Mouse (Mus musculus): Measurements from ENCODE around the gene Tmem246. TPM values are rescaled to one million over a fixed set of nuclear protein-coding genes. Genes with fewer than 3 reads are reported as not detected.
A peak's percentile ranks its signal among the peaks of the same experiment; 100 is the strongest.
"Not testable (repeated sequence)": the region's sequence is repeated elsewhere in the genome, so short reads cannot be mapped to it uniquely, and the experiment has no call there.

Tmem246 gene
- 118 and 128 TPM in 2 replicates for polyA plus RNA-seq (2015; fragmentation: Nextera tagmentation; extraction: Ambion mirVana)

DNA sequence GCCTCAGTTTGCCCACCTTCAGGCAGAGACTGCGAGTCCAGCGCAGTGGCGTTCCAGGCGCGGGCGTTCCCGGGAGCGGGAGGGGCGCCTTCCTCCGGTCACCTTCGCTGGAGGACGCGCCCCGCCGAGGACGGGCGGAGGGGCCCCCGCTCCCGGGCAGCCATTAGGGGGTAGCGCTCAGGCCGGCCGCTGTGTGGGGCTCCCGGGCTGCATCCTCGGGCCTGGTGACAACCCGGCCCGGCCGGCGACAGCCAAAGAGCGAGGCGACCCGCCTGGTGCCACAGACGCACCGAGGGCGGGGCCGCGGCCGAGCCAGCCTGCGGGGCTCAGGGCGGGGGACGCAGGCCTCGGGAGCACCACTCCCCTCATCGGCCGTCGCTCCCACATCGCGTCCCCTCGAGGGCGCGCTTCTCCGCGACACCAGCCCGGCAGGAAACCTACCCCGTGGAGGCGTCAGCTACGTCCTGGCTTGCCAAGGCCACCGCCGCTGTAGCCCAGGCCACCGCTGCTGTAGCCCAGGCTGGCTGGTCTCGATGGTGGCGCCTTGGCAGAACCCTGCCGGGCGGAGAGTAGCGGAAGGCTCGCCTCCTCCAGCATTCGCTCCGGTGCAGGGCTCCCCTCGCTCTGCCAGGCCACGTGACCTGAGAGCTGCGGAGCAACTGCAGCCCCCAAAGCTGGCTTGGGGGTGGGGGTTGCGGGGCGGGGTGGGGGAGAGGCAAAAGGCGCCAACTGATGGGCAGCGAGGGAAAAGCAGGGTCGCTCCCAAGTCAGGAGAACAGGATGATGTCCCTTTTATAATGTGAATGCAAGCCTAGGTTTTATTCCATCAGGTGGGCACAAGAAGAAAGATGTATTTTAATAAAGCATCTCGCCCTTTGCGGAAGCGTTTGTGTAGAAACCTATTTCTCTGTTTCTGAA lies at the start of gene Tmem246:
TSS of gene Tmem246 (minus strand) at position 694 of the 918 bp plus-strand sequence.
- no peaks in the 10 kb centered on the region for H3K9me3 ChIP-seq
- no peaks in the 10 kb centered on the region for H3K36me3 ChIP-seq
- no peaks in the 10 kb centered on the region for H3K27me3 ChIP-seq
- H3K4me2 ChIP-seq: peak within 1 kb of the TSS; percentile 76
- under 1% methylated on average over 65 of the region's 77 CpGs for WGBS
- ATAC-seq (ENCODE audit: low FRiP score, low read depth): peak; percentile 94
- peak within 1 kb of the TSS; percentile 94 for H3K27ac ChIP-seq (replicated peaks)
- H3K9ac ChIP-seq: peak within 1 kb of the TSS; percentile 73
- H3K4me3 ChIP-seq: peak within 1 kb of the TSS; percentile 66
- H3K4me1 ChIP-seq (replicated peaks): peaks cover 14% of the 10 kb centered on the region

GRCm38 (mm10) chr4:49639913-49640312 lies 42.2 kb upstream of the Tmem246 start:
- no peaks in the 10 kb centered on the region for H3K27me3 ChIP-seq
- no peaks in the 10 kb centered on the region for H3K9me3 ChIP-seq
- H3K27ac ChIP-seq (replicated peaks): no peak overlapping the region
- no peak overlapping the region for H3K4me2 ChIP-seq
- peaks cover 70% of the 10 kb centered on the region for H3K36me3 ChIP-seq
- 71% methylated on average over 2 of the region's 2 CpGs for WGBS
- H3K4me1 ChIP-seq (replicated peaks): peaks cover 2% of the 10 kb centered on the region; the same call in 1 of the 2 replicates
- H3K4me3 ChIP-seq: no peak overlapping the region
- no peak for ATAC-seq (ENCODE audit: low FRiP score, low read depth)
- H3K9ac ChIP-seq: no peak overlapping the region

- no peak overlapping the region for H3K9ac ChIP-seq
- no peaks in the 10 kb centered on the region for H3K9me3 ChIP-seq
- 88% methylated on average over 11 of the region's 11 CpGs for WGBS
- no peak overlapping the region for H3K4me3 ChIP-seq
- no peak overlapping the region for H3K4me2 ChIP-seq
- H3K4me1 ChIP-seq (replicated peaks): peaks cover 23% of the 10 kb centered on the region
- no peak overlapping the region for H3K27ac ChIP-seq (replicated peaks)
- ATAC-seq (ENCODE audit: low FRiP score, low read depth): no peak
- peaks cover 64% of the 10 kb centered on the region for H3K36me3 ChIP-seq
- H3K27me3 ChIP-seq: no peaks in the 10 kb centered on the region
Observed at GRCm38 (mm10) chr4:49637821-49638220, 40.1 kb upstream of the Tmem246 start.

DNA sequence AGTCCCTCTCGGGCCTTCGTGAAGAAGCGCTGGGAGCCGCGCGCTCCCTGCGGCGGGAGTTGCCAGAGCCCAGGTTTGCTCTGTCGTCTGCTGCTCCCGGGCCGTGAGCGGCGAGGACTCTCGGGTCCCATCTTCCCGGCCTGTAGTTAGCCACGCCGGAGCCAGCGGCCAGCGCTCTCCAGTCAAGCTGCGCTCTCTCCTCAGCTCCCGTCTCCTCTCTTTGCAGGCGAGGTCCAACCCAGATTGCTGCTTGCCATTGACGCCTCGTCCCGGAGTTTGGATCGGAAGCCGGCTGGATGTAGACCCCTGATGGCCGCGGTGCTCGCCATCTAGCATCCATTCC lies 34.4 kb upstream of the Tmem246 start:
- WGBS: under 1% methylated on average over 30 of the region's 30 CpGs

DNA sequence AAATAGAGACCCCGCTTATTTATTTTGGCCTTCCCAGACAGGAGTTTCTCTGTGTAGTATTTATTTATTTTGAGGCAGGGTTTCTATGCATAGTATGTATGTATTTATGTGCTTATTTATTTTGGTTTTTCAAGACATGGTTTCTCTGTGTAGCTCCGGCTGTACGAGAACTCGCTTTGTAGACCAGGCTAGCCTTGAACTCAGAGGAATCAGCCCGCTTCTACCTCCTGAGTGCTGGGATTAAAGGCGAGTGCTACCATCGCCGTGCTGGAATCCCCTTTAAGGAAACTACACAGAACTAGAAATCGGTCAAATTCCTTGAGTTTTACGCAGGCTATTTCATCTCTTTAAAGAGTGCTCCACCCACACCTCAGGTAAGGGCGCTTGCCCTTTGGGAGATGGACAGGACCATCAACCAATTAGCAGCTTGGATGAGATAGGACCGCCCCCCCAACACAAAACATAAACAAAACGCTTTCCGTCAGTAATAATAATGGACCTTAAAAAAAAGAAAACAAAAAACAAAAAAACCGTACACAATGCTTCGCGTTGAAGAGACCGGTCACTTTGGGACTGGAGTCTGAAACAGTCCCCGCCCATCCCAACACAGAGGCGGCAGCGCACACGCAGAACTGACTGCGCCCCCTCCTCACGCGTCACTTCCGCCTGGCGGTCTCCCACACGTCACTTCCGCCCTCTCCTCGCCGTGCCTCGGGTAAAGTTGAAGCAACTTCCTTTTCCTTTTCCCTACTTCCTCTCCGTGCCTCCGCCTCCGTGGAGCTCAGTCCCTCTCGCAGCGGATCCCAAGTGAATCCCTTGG lies 33.9 kb upstream of the Tmem246 start, which contains the start of gene Rnf20:
TSS of gene Rnf20 (plus strand) at position 688 of the 820 bp plus-strand sequence.
- Histone ChIP-seq H3K4me2 (peak within 1 kb of the TSS; percentile 87), H3K36me3 (peaks cover 22% of the 10 kb centered on the region; the same call in 1 of the 2 replicates), H3K27ac (replicated peaks) (peak within 1 kb of the TSS; percentile 89), H3K9ac (peak within 1 kb of the TSS; percentile 80), H3K27me3 (no peaks in the 10 kb centered on the region), H3K4me3 (peak within 1 kb of the TSS; percentile 90), H3K4me1 (replicated peaks) (peaks cover 27% of the 10 kb centered on the region), H3K9me3 (no peaks in the 10 kb centered on the region)
- peak; percentile 97 for ATAC-seq (ENCODE audit: low FRiP score, low read depth)
- WGBS: 3% methylated on average over 37 of the region's 37 CpGs

More for the DNA sequence above, 34.4 kb upstream of the Tmem246 start:
- Histone ChIP-seq H3K36me3 (peaks cover 26% of the 10 kb centered on the region), H3K27ac (replicated peaks) (peak overlapping the region; percentile 89), H3K27me3 (no peaks in the 10 kb centered on the region), H3K4me1 (replicated peaks) (peaks cover 27% of the 10 kb centered on the region), H3K9ac (peak overlapping the region; percentile 80), H3K9me3 (no peaks in the 10 kb centered on the region), H3K4me2 (peak overlapping the region; percentile 87), H3K4me3 (peak overlapping the region; percentile 90)
- ATAC-seq (ENCODE audit: low FRiP score, low read depth): no peak

DNA sequence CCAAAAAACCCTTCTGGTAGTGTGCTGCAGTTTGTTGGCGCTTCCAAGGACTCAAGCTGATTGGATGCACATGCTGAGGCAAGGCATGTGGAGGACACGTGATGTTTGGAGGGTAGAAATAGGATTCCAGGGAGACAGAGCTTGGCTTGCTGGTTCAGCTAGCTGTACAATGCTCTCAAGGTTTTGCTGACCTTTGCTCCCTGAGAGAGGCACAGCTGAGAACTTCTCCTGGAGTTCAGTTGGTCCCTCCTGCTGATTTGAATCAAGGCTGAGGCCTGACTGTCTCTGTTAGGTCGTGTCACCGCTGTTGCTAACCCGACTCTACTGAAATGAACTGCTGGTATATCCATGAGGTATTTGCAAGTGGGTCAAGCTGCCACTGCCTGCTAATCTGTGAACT lies 31.3 kb upstream of the Tmem246 start:
- Histone ChIP-seq H3K27ac (replicated peaks) (no peak overlapping the region), H3K9ac (no peak overlapping the region), H3K27me3 (no peaks in the 10 kb centered on the region), H3K4me2 (no peak overlapping the region), H3K4me1 (replicated peaks) (peaks cover 16% of the 10 kb centered on the region), H3K9me3 (no peaks in the 10 kb centered on the region), H3K4me3 (no peak overlapping the region), H3K36me3 (peaks cover 4% of the 10 kb centered on the region; the same call in 1 of the 2 replicates)
- ATAC-seq (ENCODE audit: low FRiP score, low read depth): no peak
- 85% methylated on average over 5 of the region's 5 CpGs for WGBS

GRCm38 (mm10) chr4:49626973-49627372 lies 29.3 kb upstream of the Tmem246 start:
- 3% methylated on average over 3 of the region's 3 CpGs for WGBS
- H3K4me3 ChIP-seq: no peak overlapping the region
- no peak for ATAC-seq (ENCODE audit: low FRiP score, low read depth)

DNA sequence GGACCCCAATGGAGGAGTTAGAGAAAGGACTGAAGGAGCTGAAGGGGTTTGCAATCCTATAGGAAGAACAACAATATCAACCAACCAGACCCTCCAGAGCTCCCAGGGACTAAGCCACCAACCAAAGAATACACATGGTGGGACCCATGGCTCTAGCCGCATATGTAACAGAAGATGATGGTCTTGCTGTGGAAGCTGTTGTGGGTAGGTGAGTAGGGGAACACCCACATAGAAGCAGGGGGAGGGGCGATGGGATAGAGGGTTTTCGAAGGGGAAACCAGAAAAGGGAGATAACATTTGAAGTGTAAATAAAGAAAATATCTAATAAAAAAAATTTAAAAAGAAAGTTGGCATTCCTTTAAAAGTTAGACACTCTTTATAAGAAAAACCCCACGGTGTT lies 27.3 kb upstream of the Tmem246 start:
- not testable (repeated sequence) for ATAC-seq (ENCODE audit: low FRiP score, low read depth); H3K9ac ChIP-seq; H3K9me3 ChIP-seq; H3K4me1 ChIP-seq (replicated peaks); H3K4me2 ChIP-seq; H3K4me3 ChIP-seq; H3K36me3 ChIP-seq; H3K27ac ChIP-seq (replicated peaks); H3K27me3 ChIP-seq
- WGBS: 86% methylated on average over 4 of the region's 4 CpGs

More at GRCm38 (mm10) chr4:49626973-49627372, 29.3 kb upstream of the Tmem246 start:
- H3K27me3 ChIP-seq: no peaks in the 10 kb centered on the region
- no peak overlapping the region for H3K4me2 ChIP-seq
- H3K9me3 ChIP-seq: no peaks in the 10 kb centered on the region
- no peak overlapping the region for H3K27ac ChIP-seq (replicated peaks)
- no peaks in the 10 kb centered on the region for H3K36me3 ChIP-seq
- H3K9ac ChIP-seq: no peak overlapping the region
- H3K4me1 ChIP-seq (replicated peaks): 0 out of 2 replicates have a peak, but pooled peaks cover 5% of the 10 kb centered on the region

GRCm38 (mm10) chr4:49623916-49624315 lies 26.2 kb upstream of the Tmem246 start:
- H3K9ac ChIP-seq: no peak overlapping the region
- 90% methylated on average over 4 of the region's 4 CpGs for WGBS
- no peaks in the 10 kb centered on the region for H3K9me3 ChIP-seq
- no peak overlapping the region for H3K4me2 ChIP-seq
- no peak overlapping the region for H3K27ac ChIP-seq (replicated peaks)
- no peaks in the 10 kb centered on the region for H3K4me1 ChIP-seq (replicated peaks)
- H3K4me3 ChIP-seq: no peak overlapping the region
- no peaks in the 10 kb centered on the region for H3K27me3 ChIP-seq
- H3K36me3 ChIP-seq: no peaks in the 10 kb centered on the region
- no peak for ATAC-seq (ENCODE audit: low FRiP score, low read depth)

- 88% methylated on average over 2 of the region's 2 CpGs for WGBS
- no peak overlapping the region for H3K4me2 ChIP-seq
- no peak for ATAC-seq (ENCODE audit: low FRiP score, low read depth)
Observed at GRCm38 (mm10) chr4:49622272-49622671, 24.6 kb upstream of the Tmem246 start.

DNA sequence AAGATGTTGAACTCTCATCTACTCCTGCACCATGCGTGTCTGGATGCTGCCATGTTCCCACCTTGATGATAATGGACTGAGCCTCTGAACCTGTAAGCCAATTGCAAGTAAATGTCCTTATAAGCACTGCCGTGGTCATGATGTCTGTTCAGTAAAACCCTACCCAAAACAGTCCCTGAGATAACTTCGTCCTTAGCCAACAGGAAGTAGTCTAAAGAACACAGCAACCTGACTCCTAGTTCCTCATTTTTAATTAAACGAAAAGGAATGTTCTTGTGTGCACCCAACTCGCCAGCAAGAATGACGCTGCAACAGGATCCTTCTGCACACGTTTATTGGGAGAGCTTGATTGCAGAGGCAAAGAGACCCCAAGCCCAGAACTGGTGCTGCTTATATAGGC lies 22.2 kb upstream of the Tmem246 start:
- not testable (repeated sequence) for H3K9me3 ChIP-seq; H3K4me1 ChIP-seq (replicated peaks); H3K36me3 ChIP-seq; ATAC-seq (ENCODE audit: low FRiP score, low read depth); H3K4me3 ChIP-seq; H3K9ac ChIP-seq; H3K27ac ChIP-seq (replicated peaks); H3K4me2 ChIP-seq; H3K27me3 ChIP-seq
- 95% methylated on average over 7 of the region's 7 CpGs for whole genome bisulfite sequencing

More at GRCm38 (mm10) chr4:49622272-49622671, 24.6 kb upstream of the Tmem246 start:
- no peaks in the 10 kb centered on the region for H3K27me3 ChIP-seq
- no peaks in the 10 kb centered on the region for H3K9me3 ChIP-seq
- H3K4me1 ChIP-seq (replicated peaks): no peaks in the 10 kb centered on the region
- H3K27ac ChIP-seq (replicated peaks): no peak overlapping the region
- no peak overlapping the region for H3K9ac ChIP-seq
- H3K4me3 ChIP-seq: no peak overlapping the region
- H3K36me3 ChIP-seq: no peaks in the 10 kb centered on the region

DNA sequence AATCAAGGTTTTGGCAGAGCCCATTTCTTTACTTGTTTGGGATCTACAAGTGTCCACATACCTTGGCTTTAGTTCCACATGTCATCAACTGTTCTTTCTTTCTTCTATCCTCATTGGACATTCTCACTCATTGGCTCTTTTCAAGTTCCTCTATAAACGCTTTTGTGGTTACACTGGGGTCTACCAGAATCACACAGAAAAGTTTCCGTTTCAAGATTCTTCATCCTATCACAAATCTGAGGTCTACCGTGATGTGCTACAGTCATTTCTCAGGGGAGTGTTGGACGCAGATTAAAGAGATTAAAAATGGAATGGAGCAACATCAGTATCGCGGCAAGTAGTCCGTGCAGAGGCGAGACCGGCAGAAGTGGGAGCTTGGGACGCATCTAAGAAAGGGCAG lies 19.2 kb upstream of the Tmem246 start:
- H3K9ac ChIP-seq: no peak overlapping the region
- H3K4me3 ChIP-seq: no peak overlapping the region
- H3K36me3 ChIP-seq: no peaks in the 10 kb centered on the region
- H3K27me3 ChIP-seq: no peaks in the 10 kb centered on the region
- H3K4me1 ChIP-seq (replicated peaks): no peaks in the 10 kb centered on the region
- 92% methylated on average over 10 of the region's 10 CpGs for WGBS
- no peak overlapping the region for H3K4me2 ChIP-seq
- ATAC-seq (ENCODE audit: low FRiP score, low read depth): no peak
- H3K9me3 ChIP-seq: no peaks in the 10 kb centered on the region
- H3K27ac ChIP-seq (replicated peaks): no peak overlapping the region
